In the genomic region with DNA sequence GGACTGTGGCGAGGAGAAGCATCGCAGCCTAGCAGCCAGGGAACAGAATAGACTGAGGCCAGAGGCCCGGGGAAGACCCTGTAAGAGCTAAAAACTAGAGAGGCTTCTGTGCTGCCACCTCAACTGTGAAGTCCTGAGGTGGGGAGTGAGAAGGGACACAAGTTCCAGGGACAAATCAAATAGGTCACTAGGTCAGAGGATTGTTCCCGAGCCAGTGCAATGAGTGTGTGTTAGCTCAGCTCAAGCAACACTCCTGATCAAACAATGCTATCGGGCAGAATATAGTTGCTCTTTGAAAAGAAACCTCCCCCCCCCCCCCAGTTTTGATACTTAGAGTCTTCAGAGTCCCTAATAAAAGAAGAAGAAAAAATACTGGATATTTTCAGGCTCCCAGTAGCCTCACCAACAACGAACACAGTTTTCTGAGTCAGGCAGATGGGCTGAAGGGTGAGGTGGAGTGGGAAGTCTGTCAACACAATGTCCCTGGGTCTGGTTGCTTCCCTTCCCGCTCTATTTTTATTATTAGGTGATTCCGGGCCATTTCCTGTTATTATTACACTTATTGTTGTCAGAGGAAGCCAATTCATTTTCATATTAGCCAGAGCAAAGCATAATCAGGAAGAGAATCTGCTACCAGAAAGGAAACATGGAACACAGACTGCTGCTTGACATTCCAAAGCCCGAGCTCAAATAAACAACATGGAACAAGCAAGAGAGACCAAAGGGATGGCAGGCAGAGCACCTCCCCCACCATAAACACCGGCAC, we compare ENCODE assay signal across 12 mouse cellular contexts.
A peak's percentile ranks its signal among the peaks of the same experiment; 100 is the strongest.
DNase-seq lines count a peak whose midpoint lies in the region; ATAC-seq and TF ChIP-seq lines count a peak whose summit lies in the region.
"Had no signal": no experiment of that assay in that cellular context is flagged by ENCODE, and none has a peak within 500 bp of the region (broad histone marks: within the 10 kb centered on the region; RNA-seq: fewer than 3 reads in every experiment).

No protein-coding gene starts in this region.

- no peak overlapping the region for H3K4me3 ChIP-seq in forebrain, embryonic 10.5 days
- H3K4me3 ChIP-seq in forebrain, embryonic 11.5 days (ENCODE audit: low read depth, low read length): no peak overlapping the region
- no peak overlapping the region for H3K4me3 ChIP-seq in layer of hippocampus, adult 2 months
- H3K4me3 ChIP-seq in embryonic facial prominence, embryonic 12.5 days: no peak overlapping the region
- H3K4me3 ChIP-seq in lung, postnatal 0 days (ENCODE audit: low read depth, low read length): no peak overlapping the region
- H3K4me3 ChIP-seq in intestine, embryonic 15.5 days (replicated peaks): no peak overlapping the region
- H3K4me3 ChIP-seq: hindbrain, embryonic 15.5 days; limb, embryonic 15.5 days had no signal

- peaks cover 52% of the 10 kb centered on the region for H3K4me1 ChIP-seq in forebrain, embryonic 10.5 days
- H3K4me1 ChIP-seq in forebrain, embryonic 11.5 days (replicated peaks; ENCODE audit: control insufficient read depth, insufficient read depth, low read length): peaks cover 7% of the 10 kb centered on the region
- peaks cover 27% of the 10 kb centered on the region for H3K4me1 ChIP-seq in embryonic facial prominence, embryonic 12.5 days
- H3K4me1 ChIP-seq in lung, postnatal 0 days (ENCODE audit: insufficient read depth, low read depth, low read length): 0 out of 2 replicates have a peak, but pooled peaks cover 7% of the 10 kb centered on the region
- H3K4me1 ChIP-seq in intestine, embryonic 15.5 days (replicated peaks): peaks cover 7% of the 10 kb centered on the region

- no peak overlapping the region for H3K4me2 ChIP-seq in forebrain, embryonic 11.5 days (ENCODE audit: low read depth, low read length, severe bottlenecking)
- no peak overlapping the region for H3K4me2 ChIP-seq in embryonic facial prominence, embryonic 12.5 days (replicated peaks)
- H3K4me2 ChIP-seq in lung, postnatal 0 days (replicated peaks; ENCODE audit: low read depth, low read length): no peak overlapping the region
- H3K4me2 ChIP-seq in intestine, embryonic 15.5 days (replicated peaks): no peak overlapping the region
- H3K4me2 ChIP-seq: hindbrain, embryonic 15.5 days; limb, embryonic 15.5 days had no signal

- 0 out of 2 replicates have a peak, but pooled peaks cover 6% of the 10 kb centered on the region for H3K27me3 ChIP-seq in forebrain, embryonic 10.5 days (ENCODE audit: poor library complexity, severe bottlenecking)
- H3K27me3 ChIP-seq in forebrain, embryonic 11.5 days (ENCODE audit: control insufficient read depth, insufficient read depth, low read length): no peaks in the 10 kb centered on the region
- no peaks in the 10 kb centered on the region for H3K27me3 ChIP-seq in embryonic facial prominence, embryonic 12.5 days
- no peaks in the 10 kb centered on the region for H3K27me3 ChIP-seq in lung, postnatal 0 days (replicated peaks; ENCODE audit: insufficient read depth, low read length)
- no peaks in the 10 kb centered on the region for H3K27me3 ChIP-seq in intestine, embryonic 15.5 days (replicated peaks)
- H3K27me3 ChIP-seq: hindbrain, embryonic 15.5 days; limb, embryonic 15.5 days had no signal

- H3K36me3 ChIP-seq in forebrain, embryonic 10.5 days (replicated peaks): no peaks in the 10 kb centered on the region
- H3K36me3 ChIP-seq in forebrain, embryonic 11.5 days (ENCODE audit: control insufficient read depth, insufficient read depth, low read length): no peaks in the 10 kb centered on the region
- H3K36me3 ChIP-seq in embryonic facial prominence, embryonic 12.5 days: no peaks in the 10 kb centered on the region
- H3K36me3 ChIP-seq in lung, postnatal 0 days (ENCODE audit: insufficient read depth, low read length): no peaks in the 10 kb centered on the region
- H3K36me3 ChIP-seq in intestine, embryonic 15.5 days: no peaks in the 10 kb centered on the region
- H3K36me3 ChIP-seq: hindbrain, embryonic 15.5 days; limb, embryonic 15.5 days had no signal

- TF ChIP-seq CTCF in layer of hippocampus, adult 2 months (conservative IDR thresholded peaks at IDR 0.05): no peak
- TF ChIP-seq CTCF in lung, postnatal 0 days (IDR thresholded peaks at IDR 0.05): no peak

- TF ChIP-seq EP300 in lung, postnatal 0 days (IDR thresholded peaks at IDR 0.05): peak; percentile 71

- 80% methylated on average over 10 of the region's 10 CpGs for WGBS in forebrain, embryonic 10.5 days
- WGBS in forebrain, embryonic 11.5 days: 75% methylated on average over 10 of the region's 10 CpGs
- 60% methylated on average over 10 of the region's 10 CpGs for WGBS in embryonic facial prominence, embryonic 12.5 days
- 27% methylated on average over 10 of the region's 10 CpGs for WGBS in lung, postnatal 0 days
- WGBS in intestine, embryonic 15.5 days: 46% methylated on average over 10 of the region's 10 CpGs

- ATAC-seq in forebrain, embryonic 11.5 days (replicated peaks; ENCODE audit: low FRiP score): no peak
- no peak for ATAC-seq in embryonic facial prominence, embryonic 12.5 days (ENCODE audit: insufficient number of reproducible peaks, insufficient read depth, low FRiP score, low TSS enrichment)
- peak; percentile 59 for ATAC-seq in lung, postnatal 0 days
- ATAC-seq in intestine, embryonic 15.5 days: no peak
- ATAC-seq: midbrain, embryonic 16.5 days had no signal

- H3K9me3 ChIP-seq in forebrain, embryonic 10.5 days: no peaks in the 10 kb centered on the region
- no peaks in the 10 kb centered on the region for H3K9me3 ChIP-seq in forebrain, embryonic 11.5 days (ENCODE audit: control insufficient read depth, low read length)
- no peaks in the 10 kb centered on the region for H3K9me3 ChIP-seq in embryonic facial prominence, embryonic 12.5 days
- H3K9me3 ChIP-seq in lung, postnatal 0 days (ENCODE audit: low read length): no peaks in the 10 kb centered on the region
- no peaks in the 10 kb centered on the region for H3K9me3 ChIP-seq in intestine, embryonic 15.5 days
- H3K9me3 ChIP-seq: hindbrain, embryonic 15.5 days; limb, embryonic 15.5 days had no signal

- peak overlapping the region; percentile 51 for H3K27ac ChIP-seq in forebrain, embryonic 10.5 days
- H3K27ac ChIP-seq in forebrain, embryonic 11.5 days (ENCODE audit: low read depth, low read length): no peak overlapping the region
- peak overlapping the region; percentile 74 for H3K27ac ChIP-seq in layer of hippocampus, adult 2 months
- peak overlapping the region; percentile 8; the same call in 1 of the 2 replicates for H3K27ac ChIP-seq in embryonic facial prominence, embryonic 12.5 days
- no peak overlapping the region for H3K27ac ChIP-seq in lung, postnatal 0 days (ENCODE audit: low read length)
- no peak overlapping the region for H3K27ac ChIP-seq in intestine, embryonic 15.5 days
- H3K27ac ChIP-seq: hindbrain, embryonic 15.5 days; limb, embryonic 15.5 days had no signal

- DNase-seq in forebrain, embryonic 10.5 days (ENCODE audit: extremely low spot score, low spot score): no peak
- DNase-seq in forebrain, embryonic 11.5 days (ENCODE audit: low spot score): no peak
- no peak for DNase-seq in layer of hippocampus, adult 2 months (ENCODE audit: low spot score in 2 of 2)
- DNase-seq in layer of hippocampus, postnatal 25 days (ENCODE audit: extremely low spot score in 1 of 2, low spot score in 1 of 2): no peak
- DNase-seq in lung, postnatal 0 days (ENCODE audit: low spot score): peak; percentile 58
- DNase-seq in frontal cortex, postnatal 25 days (ENCODE audit: low spot score in 2 of 2): no peak
- DNase-seq: right cerebral cortex, postnatal 4 days had no signal

- H3K9ac ChIP-seq in forebrain, embryonic 11.5 days (ENCODE audit: low read length): no peak overlapping the region
- H3K9ac ChIP-seq in embryonic facial prominence, embryonic 12.5 days: no peak overlapping the region
- H3K9ac ChIP-seq in lung, postnatal 0 days (replicated peaks; ENCODE audit: low read depth): no peak overlapping the region
- H3K9ac ChIP-seq in intestine, embryonic 15.5 days: no peak overlapping the region
- H3K9ac ChIP-seq: hindbrain, embryonic 15.5 days; limb, embryonic 15.5 days had no signal

Comparison
In these comparisons a context has a peak if more than half of its experiments do, and no peak if none do; other contexts are left out.
1. H3K27ac ChIP-seq: peak in forebrain, embryonic 10.5 days (single experiment), layer of hippocampus, adult 2 months (single experiment) and embryonic facial prominence, embryonic 12.5 days (single experiment); none in forebrain, embryonic 11.5 days (single experiment), lung, postnatal 0 days (single experiment) and intestine, embryonic 15.5 days (single experiment).